Mouse (Mus musculus): ENCODE measurements around the gene Adamts8.

Adamts8 gene

DNA sequence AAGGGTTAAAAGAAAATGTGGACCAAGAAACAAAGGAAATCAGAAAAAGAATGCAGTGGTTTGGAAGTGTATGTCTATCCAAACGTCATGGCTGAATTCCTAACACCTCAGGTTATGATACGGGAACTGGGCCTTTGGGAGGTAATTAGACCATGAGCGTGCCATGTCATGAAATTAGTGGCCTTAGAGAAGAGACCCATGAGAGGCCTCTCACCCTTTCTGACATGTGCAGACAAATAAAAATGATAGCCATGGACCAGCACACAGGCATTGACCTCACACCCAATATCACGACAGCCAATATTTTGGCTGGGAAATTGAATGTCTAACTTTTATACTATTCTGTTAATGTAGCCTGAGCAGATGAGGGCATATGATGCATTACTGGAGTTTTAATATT lies 60.2 kb downstream of the Adamts8 start:
- POLR2A ChIA-PET = interaction anchor here in 1 of 4 experiments (1.8 to 28.3 kb wide), 4 partner anchors 8 to 44 kb away, joined by 5 to 1045 read pairs (median 468); partner anchors contain the start of gene Zbtb44
- CTCF ChIA-PET = no interaction called here

DNA sequence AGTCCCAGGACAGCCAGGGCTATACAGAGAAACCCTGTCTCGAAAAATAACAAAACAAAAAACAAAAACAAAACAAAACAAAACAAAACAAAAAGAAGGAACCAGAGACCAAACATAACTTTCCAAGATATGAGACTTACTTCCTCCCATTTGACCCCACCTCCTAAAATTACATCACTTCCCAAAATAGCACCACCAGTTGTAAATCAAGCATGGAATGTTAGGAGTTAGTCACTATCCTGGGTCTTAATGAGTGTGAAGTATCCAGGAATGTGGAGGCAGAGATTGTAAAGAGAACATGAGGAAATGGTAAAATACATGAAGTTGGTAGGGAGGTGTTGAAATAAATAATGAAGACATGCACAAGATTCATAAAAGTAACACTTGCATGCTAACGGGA lies 67.0 kb downstream of the Adamts8 start:
- POLR2A ChIA-PET = interaction anchor here (0.7 to 28.3 kb wide), 38 partner anchors 10 to 270 kb away, joined by 3 to 1045 read pairs (median 7); partner anchors contain the start of genes Zbtb44 (in 4 of the 4) and Adamts15 (in 1 of the 4)
- CTCF ChIA-PET = no interaction called here

DNA sequence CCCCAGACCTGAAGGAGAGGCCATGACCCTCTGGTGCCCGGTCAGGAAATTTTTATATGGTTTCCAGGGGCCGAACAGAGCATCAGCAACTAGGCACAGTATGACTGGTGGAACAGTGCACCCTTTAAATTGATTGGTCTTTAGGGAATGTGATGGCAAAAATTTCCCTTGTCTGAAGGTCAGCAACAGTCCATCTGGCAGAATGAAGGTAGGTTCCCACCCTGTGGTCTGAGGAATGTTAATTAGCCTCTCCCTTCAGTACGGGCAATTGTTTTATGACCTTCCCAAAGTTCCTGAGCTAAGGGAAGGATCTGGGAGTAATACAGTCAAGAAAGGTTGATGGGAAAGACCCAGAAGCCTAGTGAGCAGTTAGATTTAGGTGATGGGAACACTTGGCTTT lies 67.7 kb downstream of the Adamts8 start:
- POLR2A ChIA-PET = interaction anchor here (0.6 to 28.3 kb wide), 63 partner anchors 9 to 466 kb away, joined by 3 to 1045 read pairs (median 6); partner anchors contain the start of genes Zbtb44 (in 4 of the 4), Prdm10 (in 3 of the 4) and Adamts15 (in 1 of the 4)
- CTCF ChIA-PET = interaction anchor here in 1 of 4 experiments (0.6 kb wide), 1 partner anchor 9 kb away, joined by 3 read pairs; no protein-coding TSS in a partner anchor

DNA sequence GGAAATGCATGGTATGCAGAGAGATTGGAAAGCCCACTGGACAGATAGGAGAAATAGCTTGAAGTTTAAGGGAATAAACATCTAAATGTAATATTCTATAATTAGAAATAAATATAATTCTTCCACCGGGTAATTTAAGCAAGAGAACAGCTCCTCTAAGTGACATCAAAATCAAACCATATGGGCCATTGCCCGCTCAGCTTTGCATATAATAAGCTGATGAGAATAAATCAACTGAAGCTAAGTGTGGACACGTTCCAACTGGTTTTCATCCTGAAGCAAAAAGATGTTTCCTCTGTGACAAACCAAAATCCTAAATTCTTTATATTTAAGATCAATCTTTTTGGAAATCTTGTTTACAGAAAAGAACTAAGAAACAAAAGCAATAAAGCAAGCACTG lies 68.4 kb downstream of the Adamts8 start:
- ChIA-PET POLR2A (interaction anchor here (0.6 to 28.3 kb wide), 56 partner anchors 8 to 270 kb away, joined by 3 to 1045 read pairs (median 6); partner anchors contain the start of genes Zbtb44 (in 4 of the 4), Prdm10 (in 3 of the 4), Adamts15 (in 1 of the 4) and Adamts8 (in 1 of the 4)), CTCF (interaction anchor here in 1 of 4 experiments (0.6 kb wide), 1 partner anchor 8 kb away, joined by 3 read pairs; no protein-coding TSS in a partner anchor)

DNA sequence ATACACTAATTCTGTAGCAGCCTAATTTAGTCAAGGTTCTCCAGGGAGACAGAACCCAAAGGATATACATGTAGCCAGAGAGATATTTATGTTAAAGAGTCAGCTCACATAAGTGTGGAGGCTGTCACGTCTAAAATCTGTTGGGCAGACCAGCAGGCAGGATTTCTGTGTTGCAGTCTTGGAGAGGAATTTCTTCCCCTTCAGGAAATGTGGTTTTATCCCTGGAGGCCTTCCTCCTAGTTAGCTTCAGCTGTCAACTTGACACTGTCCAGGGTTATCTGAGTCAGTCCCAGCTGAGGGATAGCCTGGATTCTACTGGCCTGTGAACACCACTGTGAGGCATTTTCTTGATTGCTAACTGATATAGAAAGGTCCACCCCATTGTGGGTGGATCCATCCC lies 69.2 kb downstream of the Adamts8 start:
- CTCF ChIA-PET = interaction anchor here in 1 of 4 experiments (1.0 kb wide), 1 partner anchor 75 kb away, joined by 3 read pairs; no protein-coding TSS in a partner anchor
- POLR2A ChIA-PET = interaction anchor here (0.8 to 28.3 kb wide), 34 partner anchors 8 to 269 kb away, joined by 3 to 1045 read pairs (median 9); partner anchors contain the start of genes Zbtb44 (in 4 of the 4), Adamts8 (in 1 of the 4), Prdm10 (in 1 of the 4) and St14 (in 1 of the 4)

DNA sequence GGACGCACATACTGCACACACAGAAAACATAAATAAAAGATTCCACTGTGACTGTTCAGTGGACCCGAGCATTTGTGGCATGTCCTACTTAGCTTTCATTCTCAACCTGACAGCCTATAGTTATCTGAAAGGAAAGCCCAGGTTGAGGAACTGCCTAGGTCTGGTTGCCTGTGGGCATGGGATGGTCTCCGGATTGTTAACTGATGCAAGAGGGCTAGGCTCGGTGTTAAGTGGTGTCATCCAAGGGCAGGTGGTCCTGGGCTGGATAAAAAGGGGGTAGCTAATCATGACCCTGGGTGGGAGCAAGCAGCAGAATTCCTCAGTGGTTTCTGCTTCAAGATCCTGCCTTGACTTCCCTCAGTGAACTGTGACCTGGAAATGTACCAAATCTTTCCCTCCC lies 70.3 kb downstream of the Adamts8 start:
- POLR2A ChIA-PET = interaction anchor here (0.6 to 28.3 kb wide), 59 partner anchors 8 to 1580 kb away, joined by 3 to 1045 read pairs (median 6); partner anchors contain the start of genes Zbtb44 (in 4 of the 4) and St14 (in 1 of the 4)
- CTCF ChIA-PET = interaction anchor here in 1 of 4 experiments (0.8 to 1.0 kb wide), 2 partner anchors 69 to 74 kb away, joined by 3 read pairs; no protein-coding TSS in a partner anchor

DNA sequence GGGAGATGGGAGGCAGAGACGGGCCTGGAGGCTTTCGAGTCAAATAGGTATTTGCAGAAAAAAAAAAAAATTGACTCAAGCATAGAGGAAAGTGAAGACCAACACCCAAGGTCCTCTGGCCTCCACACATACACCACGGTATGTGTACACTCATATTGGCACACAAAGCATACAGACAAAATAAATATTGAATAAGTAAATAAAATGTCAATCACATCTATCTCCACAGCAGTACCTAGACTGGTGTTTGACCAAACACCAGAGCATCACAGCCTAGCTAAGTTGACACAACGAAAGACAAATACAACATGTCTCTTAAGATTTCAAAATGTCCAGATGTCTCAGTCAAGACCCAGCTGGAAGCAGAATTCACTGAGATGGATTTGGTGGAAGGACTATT lies 71.1 kb downstream of the Adamts8 start:
- POLR2A ChIA-PET = interaction anchor here (0.7 to 28.3 kb wide), 43 partner anchors 8 to 1581 kb away, joined by 3 to 1045 read pairs (median 7); partner anchors contain the start of genes Zbtb44 (in 4 of the 4) and Prdm10 (in 1 of the 4)
- CTCF ChIA-PET = interaction anchor here in 1 of 4 experiments (0.8 kb wide), 1 partner anchor 68 kb away, joined by 3 read pairs; no protein-coding TSS in a partner anchor

Data from embryonic stem cell, embryonic (primary cell).